Mouse (Mus musculus): ENCODE data around the gene Diaph2. TPM values are rescaled to one million over a fixed set of nuclear protein-coding genes. Genes with fewer than 3 reads are reported as not detected.

Diaph2 gene
- polyA plus RNA-seq, 1 experiment from 2014 or later, result 4.4 TPM

DNA sequence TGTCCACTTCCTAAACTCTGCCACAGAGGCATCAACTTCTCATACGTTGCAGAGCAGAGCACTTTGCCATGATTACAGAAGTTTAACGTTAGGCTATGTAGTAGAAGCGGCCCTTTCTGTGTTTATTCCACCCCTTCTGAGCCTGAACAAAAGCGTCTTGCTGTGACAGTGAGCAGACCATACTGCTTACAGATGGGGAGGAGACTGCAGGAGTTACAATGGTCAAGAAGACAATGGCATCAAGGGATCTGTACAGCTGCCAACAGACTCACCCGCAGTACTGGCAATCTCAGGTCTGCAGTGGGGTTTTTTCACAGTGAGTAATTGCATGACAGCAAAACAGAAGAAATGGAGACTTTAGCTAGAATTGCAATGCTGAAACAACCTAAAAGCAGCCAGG, 756.1 kb downstream of the Diaph2 start:
- Histone ChIP-seq H3K4me3 (replicated peaks) (no peak overlapping the region), H3K9me3 (no peaks in the 10 kb centered on the region), H3K36me3 (no peaks in the 10 kb centered on the region), H3K9ac (replicated peaks) (no peak overlapping the region), H3K4me1 (replicated peaks) (peaks cover 5% of the 10 kb centered on the region; the same call in 1 of the 2 replicates), H3K27ac (no peak overlapping the region), H3K27me3 (no peaks in the 10 kb centered on the region; the same call in 1 of the 2 replicates), H3K4me2 (replicated peaks) (no peak overlapping the region)
- ATAC-seq, result peak; percentile 87
- 24% methylated on average over 5 of the region's 5 CpGs for WGBS
